Mouse (Mus musculus): ENCODE measurements around the gene Nlrp10.

The Nlrp10 gene

DNA sequence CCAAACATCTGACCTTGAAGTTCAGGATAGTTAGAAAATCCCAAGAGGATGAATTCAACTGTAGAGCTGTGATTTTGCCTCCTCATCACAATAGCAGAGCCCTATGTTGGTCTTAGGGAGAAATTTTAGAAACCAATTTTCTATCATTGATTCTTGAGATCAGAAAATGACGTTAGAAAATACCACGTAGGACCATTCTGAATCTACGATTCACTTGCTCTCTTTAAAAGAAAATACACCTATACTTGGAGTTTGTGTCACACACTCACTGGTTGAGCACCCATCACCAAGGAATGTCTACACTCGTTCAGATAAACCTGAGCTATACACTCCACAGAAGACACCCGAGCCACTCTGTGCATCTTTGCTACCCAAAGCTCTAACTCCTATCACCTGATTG, 35.7 kb downstream of the Nlrp10 start, which contains the start of gene Olfr519:
Olfr519 (minus strand) TSS at position 101 of the 400 bp plus-strand sequence.
- no peak for DNase-seq (ENCODE audit: low spot score)

DNA sequence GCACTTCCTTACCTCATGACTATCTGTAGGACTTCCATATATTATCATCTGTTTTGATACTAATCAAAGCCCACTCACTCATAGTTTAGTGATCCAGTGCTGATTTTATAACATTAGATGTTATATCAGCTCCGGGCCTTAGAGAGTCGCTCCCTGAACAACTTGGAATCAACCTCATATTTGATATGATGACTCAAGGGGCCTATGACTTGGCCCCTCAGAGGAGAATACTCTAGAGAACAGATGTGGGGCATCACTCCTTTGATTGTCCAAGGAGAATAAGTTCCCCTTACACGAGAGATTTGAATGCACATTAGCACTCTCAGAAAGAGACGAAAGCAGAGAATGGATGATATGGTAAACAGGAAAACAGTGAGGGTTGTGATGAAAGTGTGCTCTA, 45.1 kb downstream of the Nlrp10 start, which contains the start of gene Olfr518:
Olfr518 (minus strand) TSS at position 101 of the 400 bp plus-strand sequence.
- DNase-seq (ENCODE audit: low spot score), result no peak

- no peak for DNase-seq (ENCODE audit: low spot score)
Measured at GRCm38 (mm10) chr7:108872279-108872678, 57.7 kb downstream of the Nlrp10 start, which contains the start of gene Olfr517. TSS of gene Olfr517 (minus strand) at chr7:108872379.

All from lung, postnatal 25 days (tissue).